Mouse (Mus musculus) ovary, postnatal 10 days (tissue): ENCODE measurements around the gene Coa7.

Experiments
- DNase-seq: peaks from one replicate; pipeline ENCODE4 v3.0.0; 2022; ENCODE audit warnings: low spot score

Coa7 gene

GRCm38 (mm10) chr4:108386087-108386486 lies 58.1 kb downstream of the Coa7 start:
- DNase-seq: no peak

GRCm38 (mm10) chr4:108387106-108387505 lies 59.2 kb downstream of the Coa7 start:
- DNase-seq: no peak

DNA sequence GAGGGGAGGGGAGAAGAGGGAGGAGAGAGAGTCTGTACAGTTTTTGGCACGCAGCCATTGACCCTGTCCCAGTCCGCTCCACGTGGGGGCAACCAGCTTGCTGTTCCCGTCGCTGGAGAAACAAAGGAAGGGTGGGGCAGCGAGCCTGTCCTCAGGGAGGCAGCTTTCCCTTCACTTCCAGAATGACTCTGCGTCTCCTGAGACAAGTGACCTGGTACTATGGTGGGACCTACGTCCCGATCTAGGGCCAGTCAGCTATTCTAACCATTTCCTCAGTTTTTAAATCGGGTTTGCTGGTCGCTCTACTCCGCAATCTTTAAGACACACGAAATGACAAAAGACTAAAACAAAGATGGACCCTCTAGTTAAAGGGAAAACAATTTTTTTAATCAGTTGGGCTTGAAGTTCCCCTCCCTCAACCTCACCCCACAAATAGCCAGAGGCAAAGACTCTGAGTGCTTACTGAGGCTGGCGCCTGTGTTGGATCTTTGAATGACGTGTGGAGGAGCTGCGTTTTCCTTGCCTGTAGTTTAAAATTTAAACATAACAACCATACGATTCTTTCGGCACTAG lies 59.8 kb downstream of the Coa7 start:
- peak; percentile 45 for DNase-seq

DNA sequence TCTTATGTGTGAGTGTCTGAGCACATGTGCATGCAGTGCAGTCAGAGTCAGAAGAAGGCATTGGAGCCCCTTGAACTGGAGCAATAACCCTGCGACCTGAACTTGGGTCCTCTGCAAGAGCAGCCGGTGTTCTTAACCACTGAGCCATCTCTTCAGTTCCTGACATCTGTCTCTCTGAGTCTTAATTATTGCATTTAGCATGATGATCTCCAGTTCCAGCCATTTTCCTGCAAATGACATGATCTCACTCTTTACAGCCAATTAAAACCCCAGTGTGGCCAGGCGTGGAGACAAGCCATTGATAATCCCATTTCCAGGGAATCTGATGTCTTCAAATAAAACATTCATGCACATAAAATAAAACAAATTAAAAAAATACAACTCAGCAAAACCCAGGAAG lies 60.8 kb downstream of the Coa7 start:
- DNase-seq: no peak

- DNase-seq: no peak
Measured at GRCm38 (mm10) chr4:108391124-108391523, 63.2 kb downstream of the Coa7 start.
